Mouse (Mus musculus) kidney, adult 2 months (tissue): ENCODE data around the gene Galnt16.

Experiments
- CTCF ChIP-seq: fragments of 200-500 bp; conservative IDR thresholded peaks from 2 replicates; pipeline ENCODE4 v1.5.1; 2011; ENCODE audit warnings: low read depth, mild to moderate bottlenecking, control low read depth, low read length, moderate library complexity, mixed read lengths; ENCODE audit not compliant: insufficient read depth, insufficient read length
- POLR2A ChIP-seq: fragments of 200-500 bp; IDR thresholded peaks from one replicate; pipeline ENCODE4 v1.6.1; 2011; ENCODE audit warnings: low read depth, low read length, control low read depth

DNA sequence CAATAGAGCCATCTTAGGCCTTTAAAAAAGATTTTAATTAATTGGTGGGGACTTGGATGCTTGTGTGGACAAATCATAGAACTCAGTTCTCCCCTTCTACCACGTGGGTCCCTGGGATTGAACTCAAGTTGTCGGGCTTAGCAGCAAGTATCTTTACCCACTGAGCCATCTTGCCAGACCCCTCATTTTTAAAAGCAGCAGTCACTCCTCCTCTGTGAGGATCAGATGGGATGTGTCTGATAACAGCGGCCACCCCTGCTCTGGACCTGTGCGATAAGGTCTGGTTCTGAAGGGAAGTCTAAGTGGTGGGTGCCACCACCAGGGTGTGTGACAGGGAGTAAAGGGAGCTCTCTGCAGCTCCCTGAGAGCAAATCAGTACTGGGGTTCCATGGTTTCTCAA, 77.5 kb downstream of the Galnt16 start:
- TF ChIP-seq CTCF (no peak), POLR2A (no peak)
